Mouse (Mus musculus) granulocyte monocyte progenitor cell, adult 5-6 weeks (primary cell): ENCODE results near the gene Cdk6. TPM values are rescaled to one million over a fixed set of nuclear protein-coding genes. Genes with fewer than 3 reads are reported as not detected.

Source experiments
- ATAC-seq: replicated peaks from 2 replicates; pipeline ENCODE4 v1.8.0; 2016; ENCODE audit warnings: mild to moderate bottlenecking, moderate TSS enrichment, inconsistent platforms; ENCODE audit not compliant: poor library complexity, severe bottlenecking
- total RNA-seq, 2 experiments: library from RNA; stranded (forward) in 1 of 2; stranded (reverse) in 1 of 2; fragments of 200-712, 200-1000 nt in 1 of 2; fragments of >200 nt in 1 of 2; fragmentation: Nextera tagmentation in 1 of 2; gene quantifications; 2 replicates each; pipeline ENCODE4 v1.2.3; 2014 to 2017

Cdk6 gene
- total RNA-seq, 2 experiments from 2014 or later: 253 to 278 TPM

DNA sequence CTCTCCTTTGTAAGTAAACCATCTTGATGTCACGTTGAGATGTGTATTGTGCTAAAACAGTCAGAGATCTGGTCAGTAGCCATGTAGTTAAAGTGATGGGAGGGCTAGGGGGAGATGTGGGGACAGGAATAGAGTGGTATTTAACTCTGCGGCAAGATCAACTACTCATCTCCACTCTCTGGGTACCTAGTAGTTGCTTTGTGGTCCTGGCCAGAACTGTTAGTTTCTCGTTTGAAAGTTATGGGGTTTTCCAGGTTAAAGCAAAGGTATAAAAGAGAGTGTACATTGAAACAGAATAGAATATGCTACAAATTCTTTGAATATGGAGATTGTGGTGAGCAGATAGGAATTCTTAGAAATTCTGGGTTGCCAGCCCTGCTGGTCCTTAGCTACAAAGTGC is 136.4 kb downstream of the Cdk6 start:
- ATAC-seq: no peak

DNA sequence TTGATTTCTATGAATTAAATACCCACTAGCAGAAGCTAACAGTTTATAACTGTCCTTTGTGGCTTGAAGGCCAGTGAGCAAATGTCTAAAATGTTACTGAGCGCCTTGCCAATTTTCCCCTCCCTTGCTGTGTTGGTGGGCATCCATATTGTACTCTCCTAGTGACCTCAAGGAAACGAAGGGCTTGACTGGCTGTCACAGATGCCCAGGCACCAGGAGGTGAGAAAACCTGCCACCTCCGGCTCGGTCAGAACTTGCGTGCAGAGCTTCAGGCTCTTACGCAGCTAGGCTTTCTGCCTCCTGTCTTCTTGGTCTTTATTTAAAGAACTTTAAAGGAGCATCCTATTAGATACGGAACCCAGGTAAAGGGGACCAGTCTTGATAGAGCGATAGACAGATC is 136.9 kb downstream of the Cdk6 start:
- no peak for ATAC-seq

DNA sequence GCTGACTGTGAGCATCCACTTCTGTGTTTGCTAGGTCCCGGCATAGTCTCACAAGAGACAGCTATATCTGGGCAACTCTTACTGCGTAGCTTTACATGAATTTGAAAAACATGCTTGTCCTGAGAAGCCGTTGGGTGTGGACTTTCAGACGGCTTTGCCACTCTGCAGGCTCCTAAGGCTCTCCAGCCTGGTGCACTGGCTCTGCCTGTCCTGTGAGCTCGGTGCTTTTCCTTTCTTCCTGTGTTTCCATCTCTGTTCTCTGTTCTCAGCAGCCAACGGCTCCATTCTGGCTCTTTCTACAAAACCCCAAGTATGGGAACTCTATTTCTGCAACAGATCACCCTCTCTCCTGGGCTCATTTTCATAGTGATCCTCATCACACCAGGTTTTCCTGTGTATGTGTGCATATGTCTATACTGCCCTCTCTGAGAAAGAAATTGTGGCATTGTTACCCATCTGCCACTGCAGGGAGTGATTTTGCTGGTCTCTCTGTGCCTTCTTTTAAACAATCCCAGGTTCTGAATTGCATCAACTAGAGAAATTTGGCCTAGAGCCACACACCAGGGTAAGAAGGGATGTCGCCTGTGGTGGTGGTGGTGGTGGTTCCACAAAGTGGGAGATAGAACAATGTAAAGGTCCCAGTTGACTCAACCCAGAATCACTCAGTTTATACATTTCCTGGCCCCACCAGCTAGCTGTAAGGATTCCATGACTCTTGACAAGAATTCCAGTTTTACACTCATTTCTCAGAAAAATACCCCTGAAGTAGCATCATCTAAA is 137.9 kb downstream of the Cdk6 start:
- peak; percentile 42 for ATAC-seq

DNA sequence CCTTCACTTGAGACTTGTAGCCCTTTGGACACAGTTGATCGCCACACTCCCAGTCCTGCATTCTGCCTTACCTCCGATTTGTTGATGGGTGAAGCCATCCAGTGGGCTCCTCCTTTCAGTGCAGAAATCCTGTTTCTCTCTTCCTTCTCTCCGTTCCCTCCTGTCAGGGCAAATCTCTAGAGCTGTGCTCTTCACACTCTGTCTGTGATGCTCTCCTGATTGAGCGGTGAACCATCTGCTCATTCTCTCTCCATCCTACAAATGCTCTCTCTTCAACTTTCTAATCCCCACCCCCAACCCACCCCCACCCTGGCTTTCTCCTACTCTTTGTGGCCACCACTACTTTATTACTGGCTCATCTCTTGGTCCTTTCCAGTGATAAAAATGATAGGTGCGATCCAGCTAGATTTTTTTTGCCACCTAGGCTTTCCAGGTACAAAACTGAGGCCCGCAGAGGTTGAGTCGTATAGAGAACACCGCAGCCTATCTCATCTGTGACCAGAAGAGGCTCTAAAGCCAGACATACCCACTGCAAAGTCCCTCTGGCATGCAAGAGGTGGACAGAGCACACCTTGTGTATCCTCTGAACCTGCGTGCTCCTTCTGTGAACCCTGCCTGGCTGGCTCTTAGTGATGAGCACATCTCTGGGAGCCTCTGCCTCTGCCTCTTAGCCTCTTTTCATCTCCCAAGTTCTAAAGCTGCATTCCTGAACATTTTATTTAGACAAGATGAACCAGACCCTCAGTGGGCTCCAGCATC is 139.5 kb downstream of the Cdk6 start:
- no peak for ATAC-seq

DNA sequence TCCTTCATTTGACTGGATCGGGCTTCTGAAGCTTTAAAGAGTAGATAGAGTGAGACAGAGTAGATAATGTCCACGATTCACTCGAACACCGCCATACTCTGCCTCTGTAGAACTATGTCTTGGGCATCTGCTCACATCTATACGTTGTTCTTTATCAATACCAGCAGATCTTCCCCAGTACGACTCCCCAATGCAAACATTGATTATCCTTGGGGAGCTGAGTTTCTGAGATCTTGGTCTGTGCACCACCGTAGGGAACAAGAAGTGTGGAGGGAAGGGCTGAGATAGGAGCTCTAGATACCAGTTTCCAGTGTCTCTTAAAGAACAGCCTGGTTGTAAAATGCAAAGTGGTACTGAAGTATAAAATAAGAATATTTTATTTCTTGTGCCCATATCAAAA is 141.2 kb downstream of the Cdk6 start:
- ATAC-seq: no peak

DNA sequence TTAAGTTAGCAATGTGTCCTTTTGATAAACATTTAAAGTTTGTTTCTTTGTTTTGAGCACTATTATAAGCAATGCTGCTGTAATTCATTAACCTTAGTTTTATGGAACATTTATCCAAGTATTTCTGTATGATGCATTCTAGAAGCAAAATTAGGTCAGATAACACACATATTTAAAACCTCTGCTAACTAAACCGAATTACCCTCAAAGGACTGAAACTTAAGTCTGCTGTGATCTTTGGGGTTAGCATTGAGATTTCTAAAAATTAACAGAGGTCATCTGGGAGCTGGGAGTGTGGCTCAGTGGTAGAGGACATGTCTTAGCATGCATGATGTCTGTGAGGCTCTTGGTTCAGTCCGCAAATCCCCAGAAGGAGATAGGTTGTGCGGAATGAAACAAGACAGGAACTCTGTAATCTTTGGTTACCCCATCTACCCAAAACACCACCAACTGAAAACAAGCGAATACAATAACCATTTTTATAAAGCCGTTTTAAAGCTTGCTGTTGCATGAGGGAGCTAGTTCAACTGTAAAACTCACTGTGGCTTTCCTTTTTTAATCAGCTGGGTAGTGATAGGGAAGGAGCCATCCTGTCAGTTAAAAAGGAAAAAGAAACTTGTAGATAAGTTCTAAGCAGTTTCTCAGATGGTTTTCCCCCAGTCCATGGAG is 141.9 kb downstream of the Cdk6 start:
- peak; percentile 41 for ATAC-seq

DNA sequence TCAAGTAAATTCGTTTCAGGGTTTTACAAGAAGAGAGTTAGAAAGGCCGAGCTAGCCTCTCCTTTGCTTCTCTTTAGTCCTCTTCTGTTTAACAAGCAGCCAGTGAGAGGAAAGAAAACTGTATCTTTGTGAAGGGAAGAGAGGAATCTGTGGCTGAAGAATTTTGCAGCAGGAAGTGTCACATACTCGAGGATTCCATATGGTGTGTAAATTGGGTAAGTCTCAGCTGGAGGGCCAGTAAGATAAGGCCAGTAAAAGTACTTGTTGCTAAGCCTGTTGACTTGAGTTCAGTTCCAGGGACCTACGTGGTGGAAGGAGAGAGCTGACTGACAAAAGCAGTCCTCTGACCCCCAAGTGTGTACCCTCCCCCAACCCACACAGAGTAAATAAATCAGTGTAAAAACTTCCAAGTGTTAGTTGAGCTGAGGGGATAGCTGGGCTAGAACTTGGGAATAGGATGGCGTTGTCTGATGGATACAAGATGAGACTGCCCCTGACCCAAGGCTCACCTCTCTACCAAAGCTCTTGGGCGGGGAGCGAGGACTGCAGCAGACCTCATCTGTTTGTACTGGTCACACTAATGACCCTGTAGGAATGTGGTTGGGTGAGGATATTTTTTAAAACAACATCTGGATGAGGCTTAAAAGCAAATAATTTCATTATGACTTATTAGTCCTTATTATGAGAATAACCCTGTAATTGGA is 145.4 kb downstream of the Cdk6 start:
- no peak for ATAC-seq

DNA sequence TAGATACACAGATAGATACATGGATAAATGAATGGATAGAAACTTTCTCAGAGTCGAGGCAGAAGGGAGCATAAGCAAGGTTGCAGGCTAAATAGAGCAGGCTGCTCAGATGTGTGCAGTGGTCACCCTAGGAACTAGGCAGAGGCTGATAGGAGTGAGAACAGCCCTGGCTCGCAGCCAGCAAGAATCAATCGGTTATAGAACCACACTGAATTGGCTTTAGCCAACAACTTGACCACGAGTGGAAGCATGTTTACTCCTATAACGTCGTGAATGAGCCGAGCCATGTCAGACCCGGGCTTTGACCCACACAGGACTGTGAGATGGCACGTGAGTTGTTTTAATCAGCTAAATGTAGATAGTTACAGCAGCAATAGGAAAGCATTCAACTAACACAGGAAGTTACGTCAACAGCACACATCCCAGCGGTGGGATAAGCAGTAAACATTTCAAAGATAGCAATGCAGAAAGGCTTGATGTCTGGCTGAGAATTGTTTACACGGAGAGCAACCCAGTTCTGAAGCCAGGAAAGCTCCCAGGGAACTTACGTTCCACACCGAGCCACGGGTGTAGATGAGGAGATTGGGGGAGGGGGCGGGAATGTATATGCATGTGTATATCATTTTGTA is 147.0 kb downstream of the Cdk6 start:
- ATAC-seq: no peak

- peak; percentile 45 for ATAC-seq
Observed at GRCm38 (mm10) chr5:3490358-3490757, 149.1 kb downstream of the Cdk6 start.

GRCm38 (mm10) chr5:3491084-3491483 is 149.8 kb downstream of the Cdk6 start:
- peak; percentile 47 for ATAC-seq

DNA sequence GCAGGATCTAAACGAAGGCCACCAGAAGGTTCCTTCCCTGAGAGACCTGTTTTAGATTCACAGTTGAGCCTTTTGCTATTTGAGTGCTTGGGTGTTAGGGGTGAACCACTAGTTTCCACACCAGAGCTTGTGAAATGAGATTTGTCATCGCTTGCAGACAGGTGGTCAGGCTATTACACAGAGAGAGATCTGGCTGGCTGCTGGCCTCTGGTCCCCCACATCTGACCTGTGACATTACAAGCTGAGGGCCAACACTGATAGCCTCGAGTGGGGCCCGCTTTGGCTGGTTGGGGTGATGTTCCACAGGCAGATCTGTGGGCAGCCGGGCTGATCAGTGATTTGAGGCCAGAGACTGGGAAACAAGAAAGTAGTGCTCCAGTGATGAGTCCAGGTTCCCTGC is 150.6 kb downstream of the Cdk6 start:
- ATAC-seq: peak; percentile 57

DNA sequence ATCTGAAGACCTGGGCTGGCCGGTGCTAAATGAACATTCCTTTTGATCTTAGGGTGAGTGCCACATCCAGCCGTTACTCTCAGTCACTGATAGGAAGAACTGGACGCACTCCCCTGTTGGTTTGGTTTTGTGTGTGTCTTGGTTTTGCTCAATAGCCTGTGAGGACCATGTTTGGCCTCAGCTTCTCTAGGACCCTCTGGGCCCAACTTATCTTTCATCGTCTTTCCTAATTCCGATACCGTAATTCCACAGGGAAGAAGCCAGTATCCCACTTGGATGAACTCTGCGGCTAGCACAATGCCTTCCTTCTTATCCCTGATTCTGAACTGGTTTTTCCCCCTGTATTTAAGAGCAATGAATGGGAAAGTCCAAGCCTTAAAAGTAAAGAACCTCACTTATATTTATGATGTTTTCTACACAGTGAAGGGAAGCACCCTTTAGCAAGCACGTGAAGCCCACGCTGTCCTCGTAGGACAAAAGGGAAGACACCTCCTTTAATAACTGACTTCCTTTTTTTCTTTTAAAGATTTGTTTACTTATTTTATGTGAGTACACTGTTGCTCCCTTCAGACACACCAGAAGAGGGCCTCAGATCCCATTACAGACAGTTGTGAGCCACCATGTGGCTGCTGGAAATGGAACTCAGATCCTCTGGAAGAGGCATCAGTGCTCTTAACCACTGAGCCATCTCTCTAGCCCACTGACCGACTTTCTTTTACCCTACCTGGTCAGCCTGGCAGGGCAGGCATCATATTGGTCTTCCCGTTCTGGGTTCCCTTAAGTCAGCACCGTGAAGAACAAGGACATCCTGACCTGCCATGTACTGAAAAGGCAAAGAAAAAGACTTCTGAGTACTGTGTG is 151.7 kb downstream of the Cdk6 start:
- ATAC-seq: no peak

- no peak for ATAC-seq
Observed at GRCm38 (mm10) chr5:3493968-3494367, 152.7 kb downstream of the Cdk6 start.

DNA sequence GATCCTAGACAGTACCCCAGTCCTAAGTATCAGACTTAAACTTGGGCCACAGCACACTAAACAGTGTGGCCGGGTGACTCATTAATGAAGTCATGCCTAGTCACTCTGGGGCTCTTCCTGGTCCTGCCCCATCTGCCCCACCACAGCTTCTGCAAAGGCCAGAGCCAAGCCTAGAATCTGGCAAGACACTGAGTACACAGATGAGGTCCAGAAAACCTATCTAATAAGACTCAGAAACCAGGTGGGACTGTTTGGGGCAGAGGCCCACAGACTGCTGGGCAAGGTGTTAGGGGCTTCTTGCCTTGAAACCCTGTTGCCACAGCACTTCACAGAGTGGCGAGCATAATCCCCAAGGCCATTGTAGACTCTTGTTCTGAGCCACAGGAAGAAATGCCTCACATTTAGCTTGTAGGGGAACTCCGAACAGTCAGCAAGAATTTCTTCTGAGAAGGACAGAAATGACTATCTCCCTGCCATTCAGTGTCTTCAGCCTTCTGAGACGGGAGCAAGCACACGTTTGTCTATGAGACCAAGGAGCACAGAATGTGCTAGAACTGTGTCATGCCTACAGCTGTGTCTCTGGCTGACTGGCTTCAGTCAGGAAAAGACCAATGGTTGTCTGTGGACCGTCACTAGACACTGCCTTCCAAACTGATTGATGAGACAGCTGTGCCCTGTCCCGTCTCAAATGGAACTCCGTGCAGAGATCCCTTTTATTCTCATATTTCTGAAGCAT is 153.3 kb downstream of the Cdk6 start:
- ATAC-seq: peak; percentile 36

DNA sequence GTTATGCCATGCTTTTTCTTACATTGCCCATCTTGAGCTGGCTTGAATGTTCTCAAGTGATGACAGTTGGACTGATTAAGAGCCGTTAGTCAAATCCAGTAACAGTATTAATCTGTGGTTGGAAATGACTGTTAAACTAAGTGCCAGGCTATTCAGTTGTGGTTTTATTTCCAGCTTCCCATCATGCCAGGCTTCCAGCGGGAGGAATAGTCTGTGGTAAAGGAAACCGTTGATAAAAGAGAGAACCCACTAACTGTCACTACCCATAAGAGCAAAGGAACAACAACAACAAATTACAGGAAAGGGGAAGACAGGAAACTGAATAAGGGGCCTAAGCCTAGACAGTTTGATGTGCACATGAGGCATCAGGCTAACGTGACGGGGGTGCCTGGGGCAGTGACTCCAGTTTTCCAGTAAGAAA is 156.2 kb downstream of the Cdk6 start:
- ATAC-seq: peak; percentile 45

- ATAC-seq: no peak
Observed at GRCm38 (mm10) chr5:3500298-3500697, 159.0 kb downstream of the Cdk6 start.

DNA sequence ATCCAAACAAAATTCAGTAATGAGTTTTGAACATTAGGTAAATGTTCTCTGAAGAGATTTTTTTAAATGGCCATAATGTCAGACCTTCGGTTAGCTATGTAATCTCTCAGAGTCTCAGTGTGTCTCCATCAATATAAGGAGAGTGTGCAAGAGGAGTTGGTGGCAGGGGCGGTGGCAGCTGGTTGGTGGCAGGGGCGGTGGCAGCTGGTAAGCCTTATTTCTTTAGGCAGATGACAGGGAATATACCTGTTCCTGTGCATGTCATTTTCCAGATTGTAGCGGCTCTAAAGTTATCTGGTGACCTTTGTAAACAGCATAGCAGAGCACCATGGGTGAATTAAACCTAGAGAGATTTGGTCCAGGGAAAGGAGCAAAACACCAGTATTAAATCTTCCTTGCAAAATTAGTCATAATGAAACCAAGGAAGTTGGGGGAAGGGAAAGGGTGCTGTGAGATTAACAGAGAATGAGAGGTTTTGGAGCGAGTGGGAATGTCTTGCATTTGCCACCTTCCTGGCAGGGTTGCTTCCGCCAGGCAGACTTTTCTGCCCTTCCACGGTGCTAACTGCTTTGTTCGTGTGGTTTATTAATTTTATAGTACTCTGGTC is 159.8 kb downstream of the Cdk6 start:
- no peak for ATAC-seq

DNA sequence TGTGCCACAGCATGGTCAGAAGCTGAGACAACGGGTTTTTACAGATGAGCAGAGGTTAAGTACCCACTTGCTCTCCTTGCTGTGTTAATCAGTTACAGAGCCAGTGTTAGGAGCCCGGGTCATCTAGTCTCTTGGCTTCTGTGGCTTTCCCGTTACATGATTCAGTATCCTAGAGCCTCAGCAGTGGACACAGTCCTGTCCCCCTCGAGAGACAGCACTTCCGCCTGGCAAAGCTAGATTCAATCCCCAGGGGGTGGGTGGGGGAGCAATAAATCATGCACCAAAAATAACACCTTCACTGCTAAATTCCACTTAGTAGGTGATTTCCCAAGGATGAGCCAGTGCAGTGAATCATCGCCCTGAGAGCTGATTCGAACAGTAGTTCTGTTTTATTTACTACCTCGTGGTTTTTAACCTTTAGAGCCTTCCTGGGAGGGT is 160.3 kb downstream of the Cdk6 start:
- ATAC-seq: peak; percentile 18
